Mouse (Mus musculus) neural tube, embryonic 13.5 days (tissue): Measurements from ENCODE around the gene Nes. TPM values are rescaled to one million over a fixed set of nuclear protein-coding genes. Genes with fewer than 3 reads are reported as not detected.

Experiments used
- ATAC-seq: fragments of 200-750 bp; cut with Nextera tagmentation; 2 replicates; pipeline ENCODE4 v1.8.0; 2017; ENCODE audit warnings: low read depth, mild to moderate bottlenecking, moderate TSS enrichment, moderate library complexity
- H3K27ac ChIP-seq: fragments of 300-500 bp; sonication (generic); replicated peaks from 2 replicates; pipeline ENCODE4 v1.5.1; 2015; ENCODE audit warnings: moderate library complexity, mild to moderate bottlenecking, inconsistent platforms
- H3K27me3 ChIP-seq: fragments of 300-500 bp; sonication (generic); 2 replicates; pipeline ENCODE4 v1.6.1; 2015; ENCODE audit warnings: mild to moderate bottlenecking, inconsistent platforms
- H3K36me3 ChIP-seq: fragments of 300-500 bp; sonication (generic); 2 replicates; pipeline ENCODE4 v1.6.1; 2015; ENCODE audit warnings: mild to moderate bottlenecking, inconsistent platforms
- H3K4me1 ChIP-seq: fragments of 300-500 bp; sonication (generic); replicated peaks from 2 replicates; pipeline ENCODE4 v1.6.1; 2015; ENCODE audit warnings: inconsistent platforms
- H3K4me2 ChIP-seq: fragments of 300-500 bp; sonication (generic); 2 replicates; pipeline ENCODE4 v1.6.1; 2015; ENCODE audit warnings: inconsistent platforms, mild to moderate bottlenecking, moderate library complexity
- H3K4me3 ChIP-seq: fragments of 300-500 bp; sonication (generic); 2 replicates; pipeline ENCODE4 v1.5.1; 2015; ENCODE audit warnings: mild to moderate bottlenecking, inconsistent platforms
- H3K9ac ChIP-seq: fragments of 300-500 bp; sonication (generic); 2 replicates; pipeline ENCODE4 v1.6.1; 2015; ENCODE audit warnings: moderate library complexity, mild to moderate bottlenecking, inconsistent platforms
- H3K9me3 ChIP-seq: fragments of 300-500 bp; sonication (generic); 2 replicates; pipeline ENCODE4 v1.6.1; 2016; ENCODE audit warnings: inconsistent platforms
- WGBS: fragments of 180-500 bp; shearing (Covaris S2); methylation state at CpG from one replicate; pipeline ENCODE4 v1.1.7; 2015; 5-methylcytosine and 5-hydroxymethylcytosine counted together
- polyA plus RNA-seq: library from polyadenylated mRNA; unstranded; fragments of >200 nt; fragmentation: Nextera tagmentation; extraction: Ambion mirVana; gene quantifications from 2 replicates; pipeline ENCODE4 v1.2.1, GENCODE M21; 2015

Gene Nes
- polyA plus RNA-seq, 1 experiment from 2014 or later = 44.1 TPM

DNA sequence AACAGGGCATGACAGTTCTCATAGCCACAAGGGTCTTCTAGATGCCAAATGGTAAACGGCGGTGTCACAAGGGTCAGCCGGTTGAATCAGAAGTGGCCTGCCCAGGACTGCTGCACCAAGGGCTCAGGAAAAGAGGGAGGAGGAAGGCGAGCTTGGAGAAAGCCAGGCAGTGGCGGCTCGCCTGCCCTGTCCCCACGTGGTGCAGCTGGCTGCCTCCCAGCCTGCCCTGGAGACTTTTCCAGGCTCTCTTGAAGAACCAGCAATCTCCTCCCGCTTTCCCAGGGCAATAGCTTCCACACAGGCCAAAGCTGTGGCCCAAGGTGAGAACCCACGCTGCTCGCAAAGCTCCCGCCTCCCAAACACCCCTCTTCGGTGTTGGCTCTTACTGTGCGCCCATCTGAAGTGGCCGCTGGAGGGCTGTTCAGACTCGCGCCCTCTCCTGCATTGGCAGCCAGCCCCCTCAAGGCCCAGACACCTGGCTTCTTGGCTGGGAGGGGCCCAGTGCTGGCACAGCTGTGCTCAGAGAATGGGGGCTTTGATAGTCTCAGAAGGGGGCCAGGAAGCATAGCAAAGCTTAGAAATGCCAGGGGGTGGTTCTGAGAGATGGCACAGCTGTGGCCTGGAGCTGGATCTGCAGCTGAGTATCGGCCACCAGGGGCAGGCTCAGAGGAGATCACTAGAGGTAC, 31.6 kb downstream of the Nes start:
- H3K4me2 ChIP-seq = peak overlapping the region; percentile 10
- no peaks in the 10 kb centered on the region for H3K36me3 ChIP-seq
- H3K4me1 ChIP-seq = peaks cover 34% of the 10 kb centered on the region
- no peaks in the 10 kb centered on the region; the same call in 1 of the 2 replicates for H3K9me3 ChIP-seq
- peaks cover 72% of the 10 kb centered on the region for H3K27me3 ChIP-seq
- H3K27ac ChIP-seq = no peak overlapping the region
- H3K4me3 ChIP-seq = no peak overlapping the region
- WGBS = 6% methylated on average over 17 of the region's 17 CpGs
- no peak overlapping the region for H3K9ac ChIP-seq
- ATAC-seq = peak; percentile 44; the same call in 1 of the 2 replicates

DNA sequence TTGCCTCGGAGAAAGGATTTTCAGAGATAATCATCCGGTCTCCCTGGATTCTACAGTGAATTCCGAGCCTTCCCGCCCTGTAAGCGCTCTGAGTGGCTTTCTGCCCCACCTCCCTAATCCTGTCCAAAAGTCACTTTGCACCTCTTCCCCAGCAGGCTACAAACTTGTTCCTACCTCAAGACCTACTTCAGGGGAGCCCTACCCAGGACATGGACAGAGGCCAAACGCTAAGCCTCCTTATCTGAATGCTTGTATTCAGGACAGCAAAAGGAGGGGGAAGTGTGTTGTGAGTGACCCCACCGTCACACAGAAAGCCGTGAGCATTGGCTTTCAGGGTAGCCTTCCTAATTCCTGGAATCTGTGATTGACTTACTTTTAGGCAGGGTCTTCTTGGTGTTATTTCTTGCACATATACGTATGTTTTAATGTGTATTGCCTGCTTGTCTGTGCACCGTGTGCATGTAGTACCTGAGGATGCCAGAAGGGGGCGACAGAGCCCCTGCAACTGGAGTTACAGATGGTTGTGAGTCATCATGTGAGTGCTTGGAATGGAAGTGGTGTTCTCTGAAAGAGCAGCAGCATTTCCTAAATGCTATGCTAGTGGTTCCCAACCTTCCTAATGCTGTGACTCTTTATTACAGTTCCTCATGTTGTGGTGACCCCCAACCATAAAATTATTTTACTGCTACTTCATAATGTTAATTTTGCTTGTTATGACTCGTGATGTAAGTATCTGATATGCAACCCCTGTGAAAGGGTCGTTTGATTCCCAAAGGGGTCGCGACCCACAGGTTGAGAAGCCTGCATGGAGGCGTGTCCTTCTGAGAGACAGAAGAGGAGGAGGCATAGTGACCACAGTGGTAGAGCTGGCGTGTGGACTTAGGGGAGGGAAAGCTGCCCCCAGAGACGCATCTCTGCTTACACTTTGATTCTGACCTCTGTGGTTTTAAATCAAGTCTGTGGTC, 35.2 kb downstream of the Nes start:
- no peak overlapping the region for H3K27ac ChIP-seq
- H3K9me3 ChIP-seq = no peaks in the 10 kb centered on the region; the same call in 1 of the 2 replicates
- no peaks in the 10 kb centered on the region for H3K36me3 ChIP-seq
- H3K27me3 ChIP-seq = peaks cover 54% of the 10 kb centered on the region
- ATAC-seq = no peak
- peaks cover 13% of the 10 kb centered on the region for H3K4me1 ChIP-seq
- no peak overlapping the region for H3K9ac ChIP-seq
- WGBS = 79% methylated on average over 18 of the region's 18 CpGs
- H3K4me2 ChIP-seq = no peak overlapping the region
- no peak overlapping the region for H3K4me3 ChIP-seq

DNA sequence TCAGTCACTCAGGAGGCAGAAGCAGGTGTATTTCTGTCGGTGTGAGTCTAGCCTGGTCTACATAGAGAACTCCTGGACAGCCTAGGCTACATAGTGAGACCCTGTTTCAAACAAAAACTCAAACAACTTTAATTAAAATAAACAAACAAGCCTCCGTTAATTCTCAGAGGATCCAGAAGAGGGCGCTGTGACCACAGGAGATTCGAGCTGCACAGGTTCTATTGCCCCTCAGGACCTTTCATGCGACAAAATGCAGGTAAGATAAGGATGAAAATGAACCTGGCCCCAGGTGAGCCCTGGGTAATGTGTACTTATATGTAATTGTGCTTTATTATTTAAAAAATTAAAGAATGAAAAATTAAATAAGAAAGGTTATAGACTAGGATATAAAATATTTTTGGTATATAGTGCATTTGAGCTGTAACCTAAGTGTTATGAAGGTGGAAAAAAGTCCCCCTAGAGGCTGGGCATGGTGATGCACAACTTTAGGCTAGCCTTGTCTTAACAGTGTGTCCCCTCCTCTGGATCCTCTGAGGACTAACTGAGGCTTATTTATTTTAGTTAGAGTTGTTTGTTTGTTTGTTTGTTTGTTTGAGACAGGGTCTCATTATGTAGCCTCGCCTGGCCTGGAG, 39.9 kb downstream of the Nes start:
- Histone ChIP-seq H3K36me3 (no peaks in the 10 kb centered on the region), H3K4me3 (no peak overlapping the region), H3K4me2 (no peak overlapping the region), H3K27me3 (peaks cover 25% of the 10 kb centered on the region), H3K9ac (no peak overlapping the region), H3K9me3 (no peaks in the 10 kb centered on the region; the same call in 1 of the 2 replicates), H3K4me1 (no peaks in the 10 kb centered on the region), H3K27ac (no peak overlapping the region)
- WGBS = 8% methylated on average over 6 of the region's 6 CpGs
- no peak for ATAC-seq

DNA sequence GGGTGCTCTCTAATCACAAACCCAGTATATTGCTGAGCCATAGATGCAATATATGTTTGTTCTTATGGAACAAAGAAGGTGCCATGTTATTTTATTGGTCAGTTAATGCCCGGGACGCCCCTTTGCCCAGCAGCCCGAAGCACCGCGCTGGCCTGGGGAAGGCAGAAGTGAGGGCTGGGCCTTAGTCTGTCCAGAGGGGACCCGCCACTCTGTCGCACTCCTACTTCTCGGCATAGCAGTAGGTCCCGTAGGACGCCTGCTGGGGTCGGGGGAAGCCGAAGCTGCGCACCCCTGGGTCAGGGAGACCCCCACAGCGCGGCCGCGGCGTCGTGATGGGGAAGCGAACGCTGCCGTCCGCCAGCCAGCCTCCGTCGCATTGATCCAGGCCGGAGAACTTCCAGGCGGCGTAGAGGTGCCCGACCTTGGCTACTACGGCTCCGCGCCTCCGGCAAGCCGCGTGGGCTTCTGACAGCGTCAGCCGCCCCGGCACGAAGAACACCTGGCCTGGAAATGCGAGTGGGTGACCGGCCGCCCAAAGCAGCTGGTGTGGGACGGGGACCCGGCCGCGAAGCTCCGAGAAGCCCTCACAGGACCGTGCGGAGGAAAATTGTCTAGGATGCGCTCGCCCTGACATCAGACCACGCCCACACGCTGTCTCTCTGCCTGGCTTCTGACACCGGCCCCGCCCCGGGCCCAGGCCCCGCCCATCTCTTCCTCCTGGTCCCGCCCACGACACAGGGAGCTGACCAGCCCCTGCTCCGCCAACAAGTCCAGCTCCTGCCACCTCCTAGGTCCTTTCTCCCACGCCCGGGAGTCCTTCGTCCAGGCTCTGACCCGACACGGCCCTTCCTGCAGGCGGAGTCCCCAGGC, 51.7 kb downstream of the Nes start:
- Histone ChIP-seq H3K9ac (peak overlapping the region; percentile 64), H3K9me3 (no peaks in the 10 kb centered on the region), H3K4me3 (peak overlapping the region; percentile 53), H3K36me3 (no peaks in the 10 kb centered on the region), H3K4me1 (peaks cover 22% of the 10 kb centered on the region), H3K4me2 (peak overlapping the region; percentile 96), H3K27me3 (peaks cover 89% of the 10 kb centered on the region), H3K27ac (no peak overlapping the region)
- ATAC-seq = peak; percentile 91
- WGBS = 1% methylated on average over 65 of the region's 66 CpGs

DNA sequence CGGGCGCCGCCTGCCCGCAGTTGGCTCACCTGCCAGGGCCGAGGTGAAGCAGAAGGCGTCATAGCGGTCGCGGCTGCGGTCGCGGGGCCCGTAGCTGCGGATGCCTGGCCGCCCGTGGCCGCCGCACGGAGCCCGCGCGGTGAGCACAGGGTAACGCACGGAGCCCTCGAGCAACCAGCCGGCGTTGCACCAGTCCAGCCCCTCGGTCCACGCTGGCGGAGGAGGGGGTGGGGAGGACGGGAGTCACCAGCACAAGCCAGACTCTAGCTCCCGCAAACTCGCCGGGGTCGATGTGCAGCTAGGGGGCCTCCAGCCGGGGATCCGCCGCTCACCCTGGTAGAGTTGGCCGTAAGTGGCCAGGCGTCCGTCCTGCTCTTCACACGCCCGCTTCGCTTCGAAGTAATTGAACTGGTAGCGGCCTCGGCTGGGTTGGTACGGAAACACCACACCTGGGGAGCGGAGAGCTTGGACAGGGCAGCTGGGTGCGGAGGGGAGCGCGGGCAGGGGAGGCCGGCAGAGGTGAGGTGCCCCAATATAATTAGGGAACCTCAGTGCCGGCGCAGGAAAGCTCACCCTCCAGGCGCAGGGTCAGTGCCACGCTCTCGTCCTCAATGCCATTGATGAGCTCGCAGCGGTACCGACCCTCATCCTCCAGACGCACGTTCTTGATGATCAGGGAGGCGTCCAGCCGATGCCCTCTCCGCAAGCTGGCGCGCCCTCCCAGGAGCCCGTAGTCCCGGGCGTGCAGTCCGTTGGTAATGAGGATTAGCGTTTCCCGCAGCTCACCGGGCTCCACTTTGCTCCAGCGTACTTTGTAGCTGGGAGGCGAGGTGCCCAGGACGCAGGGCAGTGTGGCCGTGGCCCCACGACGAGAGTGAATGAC, 52.6 kb downstream of the Nes start:
- Histone ChIP-seq H3K27ac (no peak overlapping the region), H3K36me3 (no peaks in the 10 kb centered on the region), H3K9ac (peak overlapping the region; percentile 64), H3K4me3 (peak overlapping the region; percentile 53), H3K9me3 (0 out of 2 replicates have a peak, but pooled peaks cover 7% of the 10 kb centered on the region), H3K4me1 (peaks cover 22% of the 10 kb centered on the region), H3K4me2 (peak overlapping the region; percentile 96), H3K27me3 (peaks cover 81% of the 10 kb centered on the region)
- WGBS = under 1% methylated on average over 81 of the region's 81 CpGs
- peak; percentile 66 for ATAC-seq

DNA sequence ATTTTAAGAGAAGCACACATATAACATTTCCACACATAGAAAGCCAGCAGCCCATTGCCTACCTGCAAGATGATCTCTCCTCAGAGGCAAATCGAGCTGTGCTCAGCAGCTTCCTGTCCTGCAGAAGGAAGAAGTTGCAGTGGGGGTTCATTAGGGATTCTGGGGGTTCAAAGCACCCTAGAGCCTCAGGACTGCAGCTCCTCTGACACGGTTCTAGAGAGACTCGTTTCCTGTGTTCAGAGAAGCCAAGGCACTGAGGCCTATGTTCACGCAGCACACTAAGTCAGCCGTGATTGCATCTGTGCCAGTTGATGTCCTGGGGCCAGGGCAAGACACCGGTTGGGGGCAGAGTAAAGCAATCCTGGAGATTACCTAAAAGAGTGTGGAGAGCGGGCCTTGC, 55.9 kb downstream of the Nes start:
- no peak overlapping the region for H3K27ac ChIP-seq
- H3K4me2 ChIP-seq = no peak overlapping the region
- peaks cover 87% of the 10 kb centered on the region for H3K27me3 ChIP-seq
- no peak overlapping the region for H3K4me3 ChIP-seq
- 58% methylated on average over 7 of the region's 7 CpGs for WGBS
- H3K9ac ChIP-seq = no peak overlapping the region
- H3K4me1 ChIP-seq = peaks cover 22% of the 10 kb centered on the region
- H3K36me3 ChIP-seq = no peaks in the 10 kb centered on the region
- ATAC-seq = no peak
- H3K9me3 ChIP-seq = 0 out of 2 replicates have a peak, but pooled peaks cover 7% of the 10 kb centered on the region

DNA sequence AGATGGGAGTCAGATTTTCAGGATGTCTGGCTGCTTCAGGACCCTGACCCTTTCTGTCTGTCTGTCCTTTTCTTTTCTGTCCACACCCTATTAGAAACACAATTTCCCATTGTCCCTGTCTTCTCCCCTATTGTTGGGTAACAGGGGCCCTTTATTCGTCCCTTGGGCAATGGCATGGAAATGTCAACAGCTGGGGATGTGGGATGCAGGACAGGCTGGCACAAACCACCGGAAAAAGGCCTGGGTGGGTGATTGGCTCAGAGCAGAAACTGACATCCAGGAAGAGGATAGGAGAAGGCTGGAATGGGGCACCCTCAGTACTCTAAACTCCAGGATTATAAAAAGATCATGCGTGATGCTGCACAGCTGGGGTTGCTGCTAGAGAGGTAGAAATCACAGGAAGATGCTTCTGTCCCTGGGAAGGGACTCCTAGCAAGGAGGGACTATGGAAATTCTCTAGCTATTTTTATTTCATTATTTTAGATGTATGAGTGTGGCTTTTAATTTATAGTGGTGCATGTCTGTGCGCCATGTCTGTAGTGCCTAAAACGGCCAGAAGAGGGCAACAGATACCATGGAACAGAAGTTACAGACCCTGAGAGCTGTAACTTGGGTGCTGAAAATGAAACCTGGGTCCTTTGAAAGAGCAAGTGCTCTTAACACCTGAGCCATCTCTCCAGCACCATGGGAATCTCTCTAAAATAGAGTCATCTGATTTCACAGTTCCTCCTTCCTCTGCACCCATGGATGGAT, 56.7 kb downstream of the Nes start, which contains the start of gene Hapln2:
Gene Hapln2, minus strand, starts transcription at position 150 of the 753 bp plus-strand sequence.
- no peak within 1 kb of the TSS for H3K27ac ChIP-seq
- peaks cover 17% of the 10 kb centered on the region for H3K4me1 ChIP-seq
- 45% methylated on average over 5 of the region's 5 CpGs for WGBS
- no peak for ATAC-seq
- no peaks in the 10 kb centered on the region for H3K36me3 ChIP-seq
- H3K4me3 ChIP-seq = no peak within 1 kb of the TSS
- H3K27me3 ChIP-seq = peaks cover 87% of the 10 kb centered on the region
- H3K9me3 ChIP-seq = 0 out of 2 replicates have a peak, but pooled peaks cover 7% of the 10 kb centered on the region
- no peak within 1 kb of the TSS for H3K4me2 ChIP-seq
- no peak within 1 kb of the TSS for H3K9ac ChIP-seq

Other genes with a start within 250 kb of the Nes start
- gene Lrrc71, start 222.5 kb upstream of the Nes start, polyA plus RNA-seq = 0.40 and 0.50 TPM in 2 replicates
- 219 and 314 TPM in 2 replicates for gene Ntrk1, start 175.9 kb upstream of the Nes start, polyA plus RNA-seq
- gene Insrr, start 174.1 kb upstream of the Nes start, polyA plus RNA-seq = 3.4 and 5.4 TPM in 2 replicates
- gene Pear1, start 146.8 kb upstream of the Nes start, polyA plus RNA-seq = 13.1 and 13.3 TPM in 2 replicates
- gene Sh2d2a, start 124.3 kb upstream of the Nes start, polyA plus RNA-seq = not detected in 2 replicates
- 16.6 and 17.7 TPM in 2 replicates for gene Prcc, start 85.5 kb upstream of the Nes start, polyA plus RNA-seq
- gene Hdgf, start 64.8 kb upstream of the Nes start, polyA plus RNA-seq = 186 and 218 TPM in 2 replicates
- gene Mrpl24, start 51.6 kb upstream of the Nes start, polyA plus RNA-seq = 69.5 and 73.0 TPM in 2 replicates
- 36.2 and 41.4 TPM in 2 replicates for gene Isg20l2, start 40.8 kb upstream of the Nes start, polyA plus RNA-seq
- gene Rrnad1, start 40.4 kb upstream of the Nes start, polyA plus RNA-seq = 20.1 and 22.2 TPM in 2 replicates
- gene Crabp2, start 22.4 kb upstream of the Nes start, polyA plus RNA-seq = 193 and 205 TPM in 2 replicates
- 37.8 and 41.3 TPM in 2 replicates for gene Bcan, start 29.2 kb downstream of the Nes start, polyA plus RNA-seq
- gene Hapln2, start 56.5 kb downstream of the Nes start, polyA plus RNA-seq = 0.36 and 0.40 TPM in 2 replicates
- 29.5 and 30.3 TPM in 2 replicates for gene Gpatch4, start 72.0 kb downstream of the Nes start, polyA plus RNA-seq
- gene Naxe, start 87.4 kb downstream of the Nes start, polyA plus RNA-seq = 169 and 175 TPM in 2 replicates
- not detected in 2 replicates for gene Ttc24, start 107.2 kb downstream of the Nes start, polyA plus RNA-seq
- gene Iqgap3, start 110.9 kb downstream of the Nes start, polyA plus RNA-seq = 3.0 and 3.8 TPM in 2 replicates
- gene Mef2d, start 171.3 kb downstream of the Nes start, polyA plus RNA-seq = 15.9 and 19.4 TPM in 2 replicates